Mouse (Mus musculus): ENCODE measurements around the gene Copz1. TPM values are rescaled to one million over a fixed set of nuclear protein-coding genes. Genes with fewer than 3 reads are reported as not detected.
A peak's percentile ranks its signal among the peaks of the same experiment; 100 is the strongest.

The Copz1 gene
- total and polyA plus RNA-seq, 2 experiments from 2014 or later: 109 to 124 TPM

DNA sequence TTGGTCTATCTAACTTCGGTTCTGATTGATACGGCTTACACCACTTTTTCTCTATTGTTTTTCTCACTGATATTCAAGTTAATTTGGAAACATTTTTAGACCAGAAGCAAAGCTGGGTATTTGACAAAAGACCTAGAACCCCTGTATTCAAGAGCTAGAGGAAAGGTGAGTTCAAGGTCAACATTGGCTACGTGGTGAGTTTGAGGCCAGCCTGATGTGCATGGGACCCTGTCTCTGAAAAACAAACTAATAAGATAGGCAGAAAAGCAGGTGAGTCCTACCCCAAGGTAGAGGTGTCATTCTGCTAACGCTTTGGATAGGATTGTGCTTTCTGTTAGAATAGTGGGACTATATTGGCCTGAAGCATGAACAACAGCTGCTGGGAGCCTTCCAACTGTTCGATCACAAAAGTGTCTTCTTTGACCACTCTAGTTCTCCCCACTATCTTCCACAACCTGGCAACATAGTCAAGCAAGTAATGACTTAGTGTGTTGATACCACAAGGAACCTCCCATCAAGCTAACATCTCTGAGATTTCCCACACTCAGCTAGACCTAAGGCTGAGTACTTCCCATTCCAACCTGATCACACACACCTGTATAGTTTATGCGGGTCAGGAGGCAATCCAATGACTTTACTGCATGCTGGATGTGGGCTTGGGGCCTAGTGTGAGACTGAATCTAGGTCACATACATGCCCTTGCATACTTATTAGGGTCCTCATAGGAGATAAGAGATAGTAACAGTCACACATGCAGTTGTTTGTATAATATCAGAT lies 16.1 kb upstream of the Copz1 start:
- Histone ChIP-seq H3K36me3 (replicated peaks; ENCODE audit: control insufficient read depth, insufficient read depth, low read length) (no peaks in the 10 kb centered on the region), H3K4me2 (ENCODE audit: low read depth, low read length) (no peak overlapping the region), H3K27ac (ENCODE audit: low read depth) (no peak overlapping the region)

GRCm38 (mm10) chr15:103257790-103258728 lies 14.5 kb upstream of the Copz1 start, which contains the start of gene Nfe2:
Gene Nfe2 (minus strand): TSS chr15:103258403.
- peak within 1 kb of the TSS; percentile 55 for H3K27ac ChIP-seq (ENCODE audit: low read depth)
- H3K27me3 ChIP-seq (ENCODE audit: control insufficient read depth, insufficient read depth, low read length): no peaks in the 10 kb centered on the region
- DNase-seq (ENCODE audit: low spot score) (peak; percentile 74), ATAC-seq (ENCODE audit: insufficient read depth, low read depth) (peak; percentile 88)
- H3K4me1 ChIP-seq (ENCODE audit: control insufficient read depth, insufficient read depth): peaks cover 21% of the 10 kb centered on the region
- H3K9me3 ChIP-seq (replicated peaks; ENCODE audit: control insufficient read depth, low read length): no peaks in the 10 kb centered on the region
- H3K36me3 ChIP-seq (replicated peaks; ENCODE audit: control insufficient read depth, insufficient read depth, low read length): no peaks in the 10 kb centered on the region
- peak within 1 kb of the TSS; percentile 60 for H3K4me2 ChIP-seq (ENCODE audit: low read depth, low read length)
- peak; percentile 43 for TF ChIP-seq EP300 (IDR thresholded peaks at IDR 0.05; ENCODE audit: low read depth)
- TF ChIP-seq CTCF (IDR thresholded peaks at IDR 0.05; ENCODE audit: low read depth): peak; percentile 3; the same call in 1 of the 2 replicates
- H3K9ac ChIP-seq (replicated peaks; ENCODE audit: low read depth, low read length): peak within 1 kb of the TSS; percentile 22
- 11% methylated on average over 15 of the region's 15 CpGs for WGBS
- H3K4me3 ChIP-seq (ENCODE audit: low read depth, low read length): peak within 1 kb of the TSS; percentile 34

More for the DNA sequence above, 16.1 kb upstream of the Copz1 start:
- H3K9ac ChIP-seq (replicated peaks; ENCODE audit: low read depth, low read length): no peak overlapping the region
- H3K4me1 ChIP-seq (ENCODE audit: control insufficient read depth, insufficient read depth): peaks cover 21% of the 10 kb centered on the region
- ATAC-seq (ENCODE audit: insufficient read depth, low read depth) (no peak), DNase-seq (ENCODE audit: low spot score) (no peak)
- no peak overlapping the region for H3K4me3 ChIP-seq (ENCODE audit: low read depth, low read length)
- TF ChIP-seq CTCF (IDR thresholded peaks at IDR 0.05; ENCODE audit: low read depth) (no peak), EP300 (IDR thresholded peaks at IDR 0.05; ENCODE audit: low read depth) (no peak)
- no peaks in the 10 kb centered on the region for H3K9me3 ChIP-seq (replicated peaks; ENCODE audit: control insufficient read depth, low read length)
- H3K27me3 ChIP-seq (ENCODE audit: control insufficient read depth, insufficient read depth, low read length): no peaks in the 10 kb centered on the region
- WGBS: 85% methylated on average over 6 of the region's 6 CpGs

- TF ChIP-seq CTCF (IDR thresholded peaks at IDR 0.05; ENCODE audit: low read depth) (no peak), EP300 (IDR thresholded peaks at IDR 0.05; ENCODE audit: low read depth) (no peak)
- ATAC-seq (ENCODE audit: insufficient read depth, low read depth) (no peak), DNase-seq (ENCODE audit: low spot score) (no peak)
- Histone ChIP-seq H3K36me3 (replicated peaks; ENCODE audit: control insufficient read depth, insufficient read depth, low read length) (no peaks in the 10 kb centered on the region), H3K4me3 (ENCODE audit: low read depth, low read length) (no peak overlapping the region), H3K27ac (ENCODE audit: low read depth) (no peak overlapping the region; the same call in 1 of the 2 replicates), H3K9ac (replicated peaks; ENCODE audit: low read depth, low read length) (no peak overlapping the region), H3K27me3 (ENCODE audit: control insufficient read depth, insufficient read depth, low read length) (no peaks in the 10 kb centered on the region), H3K9me3 (replicated peaks; ENCODE audit: control insufficient read depth, low read length) (no peaks in the 10 kb centered on the region), H3K4me1 (ENCODE audit: control insufficient read depth, insufficient read depth) (peaks cover 21% of the 10 kb centered on the region), H3K4me2 (ENCODE audit: low read depth, low read length) (no peak overlapping the region)
- WGBS: 80% methylated on average over 5 of the region's 5 CpGs
These were observed 13.4 kb upstream of the Copz1 start for GRCm38 (mm10) chr15:103259162-103259561.

DNA sequence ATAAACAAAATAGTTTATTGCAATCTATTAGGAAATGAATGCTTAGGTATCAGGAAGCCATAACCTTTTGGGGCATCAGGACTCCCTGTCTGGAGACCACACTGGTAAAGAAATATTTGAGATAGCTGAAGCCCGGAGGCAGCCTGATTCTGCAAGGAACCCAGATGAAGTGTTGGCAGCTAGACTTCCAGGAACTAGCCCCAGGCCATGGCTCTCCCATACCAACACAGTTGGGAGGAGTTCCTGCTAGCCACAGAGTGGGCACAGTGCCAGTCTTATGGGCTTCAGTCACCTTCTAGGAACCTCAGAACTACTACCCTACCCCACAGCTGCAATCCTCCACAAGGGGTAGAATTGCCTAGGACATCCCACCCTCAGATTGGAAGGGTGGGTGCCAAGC lies 12.5 kb upstream of the Copz1 start:
- no peaks in the 10 kb centered on the region for H3K36me3 ChIP-seq (replicated peaks; ENCODE audit: control insufficient read depth, insufficient read depth, low read length)
- H3K27ac ChIP-seq (ENCODE audit: low read depth): no peak overlapping the region
- no peak for ATAC-seq (ENCODE audit: insufficient read depth, low read depth)
- peaks cover 17% of the 10 kb centered on the region for H3K4me1 ChIP-seq (ENCODE audit: control insufficient read depth, insufficient read depth)
- 5% methylated on average over 1 of the region's 1 CpGs for WGBS
- no peaks in the 10 kb centered on the region for H3K27me3 ChIP-seq (ENCODE audit: control insufficient read depth, insufficient read depth, low read length)
- H3K4me2 ChIP-seq (ENCODE audit: low read depth, low read length): no peak overlapping the region
- H3K4me3 ChIP-seq (ENCODE audit: low read depth, low read length): no peak overlapping the region
- no peak overlapping the region for H3K9ac ChIP-seq (replicated peaks; ENCODE audit: low read depth, low read length)
- no peak for DNase-seq (ENCODE audit: low spot score)
- TF ChIP-seq CTCF (IDR thresholded peaks at IDR 0.05; ENCODE audit: low read depth) (no peak), EP300 (IDR thresholded peaks at IDR 0.05; ENCODE audit: low read depth) (no peak)
- H3K9me3 ChIP-seq (replicated peaks; ENCODE audit: control insufficient read depth, low read length): no peaks in the 10 kb centered on the region

- H3K9me3 ChIP-seq (replicated peaks; ENCODE audit: control insufficient read depth, low read length): no peaks in the 10 kb centered on the region
- no peak overlapping the region for H3K4me3 ChIP-seq (ENCODE audit: low read depth, low read length)
- H3K4me2 ChIP-seq (ENCODE audit: low read depth, low read length): no peak overlapping the region
- TF ChIP-seq CTCF (IDR thresholded peaks at IDR 0.05; ENCODE audit: low read depth) (no peak), EP300 (IDR thresholded peaks at IDR 0.05; ENCODE audit: low read depth) (no peak)
- no peak overlapping the region for H3K9ac ChIP-seq (replicated peaks; ENCODE audit: low read depth, low read length)
- peaks cover 3% of the 10 kb centered on the region; the same call in 1 of the 2 replicates for H3K4me1 ChIP-seq (ENCODE audit: control insufficient read depth, insufficient read depth)
- H3K27me3 ChIP-seq (ENCODE audit: control insufficient read depth, insufficient read depth, low read length): no peaks in the 10 kb centered on the region
- H3K27ac ChIP-seq (ENCODE audit: low read depth): no peak overlapping the region
- no peak for DNase-seq (ENCODE audit: low spot score)
- no peaks in the 10 kb centered on the region for H3K36me3 ChIP-seq (replicated peaks; ENCODE audit: control insufficient read depth, insufficient read depth, low read length)
- WGBS: 85% methylated on average over 2 of the region's 2 CpGs
- ATAC-seq (ENCODE audit: insufficient read depth, low read depth): no peak
These were observed 7.7 kb upstream of the Copz1 start for GRCm38 (mm10) chr15:103264794-103265193.

Measured in heart, postnatal 0 days (tissue).